Mouse (Mus musculus) ES-E14 (cell line): ENCODE measurements around the gene Afap1. TPM values are rescaled to one million over a fixed set of nuclear protein-coding genes. Genes with fewer than 3 reads are reported as not detected.

ENCODE experiments used
- DNase-seq: peaks from one replicate; pipeline ENCODE4 v3.0.0-alpha.2; 2013; ENCODE audit warnings: low read depth, low spot score
- H3K27ac ChIP-seq: 2 replicates; pipeline ENCODE4 v1.5.1; 2012; ENCODE audit warnings: low read depth, mild to moderate bottlenecking, low read length, moderate library complexity, mixed read lengths; ENCODE audit not compliant: poor library complexity, insufficient read depth, severe bottlenecking
- H3K36me3 ChIP-seq: 2 replicates; pipeline ENCODE4 v1.6.1; 2012; ENCODE audit warnings: mild to moderate bottlenecking, low read length, moderate library complexity, mixed read lengths; ENCODE audit not compliant: control insufficient read depth, poor library complexity, insufficient read depth, severe bottlenecking
- H3K4me1 ChIP-seq, 2 experiments: fragments of 150-350 bp in 1 of 2; sonication (generic) in 1 of 2; 2 replicates each; pipeline ENCODE4 v1.6.1; 2012; ENCODE audit warnings: low read length in 2 of 2, mild to moderate bottlenecking in 1 of 2, mixed read lengths in 1 of 2; ENCODE audit not compliant: control insufficient read depth in 2 of 2, insufficient read depth in 2 of 2, poor library complexity in 1 of 2
- H3K4me3 ChIP-seq, 2 experiments: fragments of 150-350 bp in 1 of 2; sonication (generic) in 1 of 2; 2 replicates each; pipeline ENCODE4 v1.5.1; 2012; ENCODE audit warnings: low read length in 2 of 2, low read depth in 1 of 2, mild to moderate bottlenecking in 1 of 2, mixed read lengths in 1 of 2; ENCODE audit not compliant: insufficient read depth in 1 of 2, poor library complexity in 1 of 2, severe bottlenecking in 1 of 2
- H3K9ac ChIP-seq: 2 replicates; pipeline ENCODE4 v1.6.1; 2012; ENCODE audit warnings: low read depth, mild to moderate bottlenecking, low read length, mixed read lengths; ENCODE audit not compliant: poor library complexity, insufficient read depth, severe bottlenecking
- H3K9me3 ChIP-seq: fragments of 150-350 bp; sonication (generic); 2 replicates; pipeline ENCODE4 v1.6.1; 2012; ENCODE audit warnings: low read depth, mild to moderate bottlenecking, low read length; ENCODE audit not compliant: control insufficient read depth, insufficient read depth
- CHD2 ChIP-seq: IDR thresholded peaks from 2 replicates; pipeline ENCODE4 v1.6.1; 2014; ENCODE audit warnings: mild to moderate bottlenecking, low read depth, low read length, inconsistent platforms
- HCFC1 ChIP-seq: IDR thresholded peaks from 2 replicates; pipeline ENCODE4 v1.6.1; 2012; ENCODE audit warnings: low read length, inconsistent platforms, borderline replicate concordance; ENCODE audit not compliant: insufficient read depth
- MAFK ChIP-seq: IDR thresholded peaks from 2 replicates; pipeline ENCODE4 v1.6.1; 2014; ENCODE audit warnings: mild to moderate bottlenecking, low read depth, low read length, inconsistent platforms; ENCODE audit not compliant: insufficient read depth
- ZC3H11A ChIP-seq: IDR thresholded peaks from 2 replicates; pipeline ENCODE4 v1.6.1; 2012; ENCODE audit warnings: low read depth, mild to moderate bottlenecking, inconsistent platforms, low read length, borderline replicate concordance
- ZNF384 ChIP-seq: IDR thresholded peaks from 2 replicates; pipeline ENCODE4 v1.6.1; 2012; ENCODE audit warnings: low read depth, low read length, inconsistent platforms
- in situ Hi-C, 2 experiments: fragments of 600-800 bp; cut with MboI; formaldehyde crosslinking; loops; one replicate each; pipeline ENCODE4 v1.15.1; 2025; ENCODE audit warnings: low sequenced_read_pairs in 2 of 2, inconsistent platforms in 1 of 2; ENCODE audit not compliant: unreplicated experiment in 2 of 2
- total RNA-seq: library from RNA; depleted of rRNA; stranded (reverse); fragments of 300-350 nt; gene quantifications from 2 replicates; pipeline ENCODE4 v1.2.3, GENCODE M21; 2012

The Afap1 gene
- total RNA-seq, 1 experiment: 13.7 TPM

GRCm38 (mm10) chr5:35894295-35895047 lies 1.4 kb downstream of the Afap1 start:
- Histone ChIP-seq H3K4me1 (peaks cover 0 to 5% of the 10 kb centered on the region in 2 experiments; a peak in 2 of 4 replicates), H3K36me3 (no peaks in the 10 kb centered on the region), H3K27ac (no peak overlapping the region), H3K9ac (peak overlapping the region; percentile 36; the same call in 1 of the 2 replicates), H3K4me3 (peak overlapping the region; percentile 68 to 77; a peak in 3 of 4 replicates), H3K9me3 (no peaks in the 10 kb centered on the region)
- no peak for DNase-seq
- TF ChIP-seq ZC3H11A (no peak), ZNF384 (no peak), CHD2 (no peak)
- in situ Hi-C loops: no loop called here

GRCm38 (mm10) chr5:35895926-35896325 lies 2.8 kb downstream of the Afap1 start:
- Histone ChIP-seq H3K4me1 (peaks cover 0 to 16% of the 10 kb centered on the region in 2 experiments; a peak in 2 of 4 replicates), H3K9me3 (no peaks in the 10 kb centered on the region)

GRCm38 (mm10) chr5:35896556-35896955 lies 3.4 kb downstream of the Afap1 start:
- no peak for TF ChIP-seq CHD2
- no peak for TF ChIP-seq MAFK
- TF ChIP-seq ZC3H11A: no peak
- no peak for TF ChIP-seq ZNF384
- TF ChIP-seq HCFC1: no peak
- H3K4me3 ChIP-seq: no peak overlapping the region
- no peaks in the 10 kb centered on the region for H3K36me3 ChIP-seq
- no peak overlapping the region for H3K27ac ChIP-seq
- no peak for DNase-seq
- in situ Hi-C loops: no loop called here
- H3K9ac ChIP-seq: no peak overlapping the region
- peaks cover 0 to 17% of the 10 kb centered on the region in 2 experiments; a peak in 2 of 4 replicates for H3K4me1 ChIP-seq
- H3K9me3 ChIP-seq: no peaks in the 10 kb centered on the region

More at GRCm38 (mm10) chr5:35895926-35896325, 2.8 kb downstream of the Afap1 start:
- H3K36me3 ChIP-seq: no peaks in the 10 kb centered on the region
- no peak for DNase-seq
- TF ChIP-seq ZNF384 (no peak), MAFK (no peak), HCFC1 (no peak), CHD2 (no peak), ZC3H11A (no peak)
- in situ Hi-C loops: no loop called here
- H3K27ac ChIP-seq: no peak overlapping the region
- H3K4me3 ChIP-seq: no peak overlapping the region
- no peak overlapping the region for H3K9ac ChIP-seq

DNA sequence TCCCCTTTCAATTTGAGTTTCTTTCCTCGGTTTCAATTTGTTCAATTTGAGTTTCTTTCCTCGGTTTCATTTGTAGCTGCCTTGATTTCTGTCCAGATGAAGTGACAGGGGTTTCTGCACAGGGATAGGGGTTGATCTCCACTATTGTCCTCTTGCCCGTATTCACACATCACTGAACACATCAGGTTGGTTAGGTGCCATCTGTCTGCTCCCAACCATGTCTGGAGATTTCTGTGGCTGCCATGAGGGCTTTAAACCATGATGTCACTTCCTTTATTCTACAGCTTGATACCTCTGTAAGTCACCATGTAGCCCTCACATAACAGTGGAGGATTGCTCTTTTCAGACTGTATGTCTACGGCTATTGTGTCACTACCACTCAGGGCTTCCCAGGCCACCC lies 4.0 kb downstream of the Afap1 start:
- Histone ChIP-seq H3K9me3 (no peaks in the 10 kb centered on the region), H3K9ac (no peak overlapping the region), H3K27ac (no peak overlapping the region), H3K4me3 (no peak overlapping the region), H3K4me1 (peaks cover 0 to 17% of the 10 kb centered on the region in 2 experiments; a peak in 2 of 4 replicates), H3K36me3 (no peaks in the 10 kb centered on the region)
- in situ Hi-C loops: no loop called here
- DNase-seq: no peak
- TF ChIP-seq MAFK (no peak), HCFC1 (no peak), ZC3H11A (no peak)

- TF ChIP-seq ZC3H11A (no peak), HCFC1 (no peak), MAFK (no peak), CHD2 (no peak), ZNF384 (no peak)
- Histone ChIP-seq H3K36me3 (no peaks in the 10 kb centered on the region), H3K9ac (no peak overlapping the region), H3K9me3 (no peaks in the 10 kb centered on the region), H3K27ac (no peak overlapping the region), H3K4me3 (no peak overlapping the region), H3K4me1 (peaks cover 0 to 17% of the 10 kb centered on the region in 2 experiments; a peak in 2 of 4 replicates)
- in situ Hi-C loops: no loop called here
- DNase-seq: no peak
These were observed 5.0 kb downstream of the Afap1 start for GRCm38 (mm10) chr5:35898114-35898513.
